Mouse (Mus musculus): ENCODE data around the gene D5Ertd579e. TPM values are rescaled to one million over a fixed set of nuclear protein-coding genes. Genes with fewer than 3 reads are reported as not detected.

D5Ertd579e gene
- polyA plus RNA-seq, 1 experiment from 2014 or later = 22.6 TPM

DNA sequence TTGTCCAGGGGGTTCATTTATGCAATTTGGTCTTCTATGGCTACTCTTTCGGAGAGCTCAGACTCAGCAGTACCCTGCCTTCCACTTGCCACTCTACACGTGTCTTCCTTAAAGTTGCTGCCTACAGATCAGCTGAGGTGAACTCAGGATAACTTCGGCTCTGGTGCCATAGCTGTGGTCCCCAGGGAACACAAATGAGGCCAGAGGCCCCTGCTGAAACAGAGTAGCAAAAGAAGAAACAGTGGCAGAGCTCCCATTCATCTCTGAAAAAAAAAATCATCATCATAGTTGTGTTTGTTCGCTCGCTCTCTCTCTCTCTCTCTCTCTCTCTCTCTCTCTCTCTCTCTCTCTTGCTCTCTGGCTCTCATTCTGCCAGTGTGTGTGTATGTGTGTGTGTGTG lies 2.9 kb upstream of the D5Ertd579e start:
- H3K36me3 ChIP-seq (ENCODE audit: control insufficient read depth, insufficient read depth) = no peaks in the 10 kb centered on the region
- H3K27ac ChIP-seq (ENCODE audit: low read length) = no peak overlapping the region
- no peaks in the 10 kb centered on the region for H3K27me3 ChIP-seq (ENCODE audit: control insufficient read depth, insufficient read depth, low read depth, low read length)
- ATAC-seq (ENCODE audit: low read depth) = no peak
- H3K4me3 ChIP-seq (ENCODE audit: low read depth, low read length) = no peak overlapping the region
- H3K4me1 ChIP-seq (ENCODE audit: control insufficient read depth, low read depth, low read length) = peaks cover 39% of the 10 kb centered on the region
- H3K4me2 ChIP-seq (ENCODE audit: low read depth, low read length) = no peak overlapping the region
- WGBS (ENCODE audit: insufficient replicate concordance) = 55% methylated on average over 5 of the region's 5 CpGs
- no peak overlapping the region for H3K9ac ChIP-seq (ENCODE audit: low read depth, low read length)
- H3K9me3 ChIP-seq (replicated peaks; ENCODE audit: control insufficient read depth, low read length) = no peaks in the 10 kb centered on the region

DNA sequence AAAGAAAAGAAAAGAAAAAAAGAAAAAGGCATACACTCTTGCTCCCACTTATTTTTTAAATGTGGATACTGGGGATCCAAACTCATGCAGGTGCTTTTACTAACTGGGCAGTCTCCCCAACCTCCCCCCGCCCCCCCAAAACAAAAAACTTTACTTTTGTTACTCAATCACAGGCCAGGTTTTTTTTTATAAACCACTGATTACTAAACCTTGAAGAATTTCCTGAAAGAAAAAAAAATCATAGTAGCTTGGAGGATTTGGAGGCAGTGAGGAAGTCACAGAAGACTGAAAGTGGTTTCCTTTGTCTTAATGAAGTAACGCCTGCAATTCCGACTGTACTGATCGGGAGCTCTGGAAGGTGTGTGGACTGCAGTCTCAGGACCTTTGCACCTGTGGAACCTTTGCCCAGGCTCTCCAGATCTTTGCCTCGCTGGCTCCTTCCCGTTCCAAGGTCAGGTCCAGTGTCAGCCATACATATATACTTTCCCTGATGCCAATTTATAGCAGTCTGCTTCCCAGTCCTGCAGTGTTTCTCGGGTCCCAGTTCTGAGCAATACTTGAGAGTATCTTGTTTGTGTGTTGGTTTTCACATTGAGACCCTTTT lies 2.3 kb upstream of the D5Ertd579e start:
- Histone ChIP-seq H3K4me3 (ENCODE audit: low read depth, low read length) (no peak overlapping the region), H3K36me3 (ENCODE audit: control insufficient read depth, insufficient read depth) (0 out of 2 replicates have a peak, but pooled peaks cover 4% of the 10 kb centered on the region), H3K27me3 (ENCODE audit: control insufficient read depth, insufficient read depth, low read depth, low read length) (no peaks in the 10 kb centered on the region), H3K27ac (ENCODE audit: low read length) (no peak overlapping the region), H3K4me2 (ENCODE audit: low read depth, low read length) (no peak overlapping the region), H3K4me1 (ENCODE audit: control insufficient read depth, low read depth, low read length) (peaks cover 44% of the 10 kb centered on the region), H3K9ac (ENCODE audit: low read depth, low read length) (peak overlapping the region; percentile 8; the same call in 1 of the 2 replicates), H3K9me3 (replicated peaks; ENCODE audit: control insufficient read depth, low read length) (no peaks in the 10 kb centered on the region)
- ATAC-seq (ENCODE audit: low read depth) = no peak
- WGBS (ENCODE audit: insufficient replicate concordance) = 41% methylated on average over 7 of the region's 7 CpGs

DNA sequence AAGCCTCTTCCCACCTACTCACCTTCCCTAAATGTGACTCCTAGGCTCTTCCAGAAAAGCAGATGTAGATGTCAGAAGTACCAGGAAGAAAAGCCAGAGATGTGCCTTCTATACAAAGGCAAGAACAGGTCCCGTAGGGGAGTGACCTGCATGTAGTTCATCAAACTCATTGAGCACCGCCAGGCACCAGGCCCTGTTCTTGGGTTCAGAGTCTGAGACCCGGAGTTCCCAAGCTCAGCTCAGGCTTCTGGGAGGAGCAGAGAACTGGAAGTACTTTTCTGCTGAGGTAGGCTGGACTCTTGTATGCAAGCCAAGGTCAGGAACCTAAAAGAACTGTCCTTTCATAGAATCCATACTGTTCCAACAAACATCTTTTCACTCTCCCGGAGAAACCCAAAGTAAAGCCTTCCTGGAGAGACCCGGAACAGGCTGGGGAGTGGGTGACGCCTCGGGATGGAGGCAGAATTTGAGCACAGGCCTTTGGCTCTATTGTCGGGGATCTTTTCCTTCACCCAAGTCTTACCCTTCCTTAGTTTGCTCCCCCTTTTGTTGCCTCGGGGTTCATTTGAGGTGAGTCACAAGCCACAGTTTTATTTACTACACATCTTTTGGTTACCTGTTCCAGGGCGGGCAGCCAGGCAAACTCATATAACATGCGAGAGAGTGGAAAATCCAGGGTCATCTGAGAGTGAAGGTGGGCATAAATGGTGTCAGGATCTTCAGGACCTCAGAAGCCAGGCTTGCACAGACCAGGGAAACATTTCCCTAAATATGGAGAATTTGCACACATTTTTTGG lies 878 bp upstream of the D5Ertd579e start:
- H3K4me2 ChIP-seq (ENCODE audit: low read depth, low read length) = peak overlapping the region; percentile 98
- H3K9ac ChIP-seq (ENCODE audit: low read depth, low read length) = peak overlapping the region; percentile 94
- no peaks in the 10 kb centered on the region for H3K27me3 ChIP-seq (ENCODE audit: control insufficient read depth, insufficient read depth, low read depth, low read length)
- H3K4me1 ChIP-seq (ENCODE audit: control insufficient read depth, low read depth, low read length) = peaks cover 59% of the 10 kb centered on the region
- no peaks in the 10 kb centered on the region for H3K9me3 ChIP-seq (replicated peaks; ENCODE audit: control insufficient read depth, low read length)
- H3K27ac ChIP-seq (ENCODE audit: low read length) = peak overlapping the region; percentile 84
- no peak for ATAC-seq (ENCODE audit: low read depth)
- peak overlapping the region; percentile 72 for H3K4me3 ChIP-seq (ENCODE audit: low read depth, low read length)
- 67% methylated on average over 11 of the region's 11 CpGs for WGBS (ENCODE audit: insufficient replicate concordance)
- H3K36me3 ChIP-seq (ENCODE audit: control insufficient read depth, insufficient read depth) = 0 out of 2 replicates have a peak, but pooled peaks cover 4% of the 10 kb centered on the region

GRCm38 (mm10) chr5:36695005-36695404 lies 819 bp downstream of the D5Ertd579e start:
- Histone ChIP-seq H3K9ac (ENCODE audit: low read depth, low read length) (peak overlapping the region; percentile 94), H3K4me3 (ENCODE audit: low read depth, low read length) (peak overlapping the region; percentile 72), H3K27me3 (ENCODE audit: control insufficient read depth, insufficient read depth, low read depth, low read length) (no peaks in the 10 kb centered on the region), H3K36me3 (ENCODE audit: control insufficient read depth, insufficient read depth) (0 out of 2 replicates have a peak, but pooled peaks cover 4% of the 10 kb centered on the region), H3K9me3 (replicated peaks; ENCODE audit: control insufficient read depth, low read length) (no peaks in the 10 kb centered on the region), H3K27ac (ENCODE audit: low read length) (peak overlapping the region; percentile 91), H3K4me1 (ENCODE audit: control insufficient read depth, low read depth, low read length) (peaks cover 56% of the 10 kb centered on the region), H3K4me2 (ENCODE audit: low read depth, low read length) (peak overlapping the region; percentile 69)
- no peak for ATAC-seq (ENCODE audit: low read depth)
- 5% methylated on average over 14 of the region's 14 CpGs for WGBS (ENCODE audit: insufficient replicate concordance)

GRCm38 (mm10) chr5:36693651-36694050 lies 2.2 kb downstream of the D5Ertd579e start:
- H3K27ac ChIP-seq (ENCODE audit: low read length) = peak overlapping the region; percentile 1; the same call in 1 of the 2 replicates

GRCm38 (mm10) chr5:36691423-36691822 lies 4.4 kb downstream of the D5Ertd579e start:
- Histone ChIP-seq H3K4me2 (ENCODE audit: low read depth, low read length) (peak overlapping the region; percentile 3; the same call in 1 of the 2 replicates), H3K4me1 (ENCODE audit: control insufficient read depth, low read depth, low read length) (peaks cover 44% of the 10 kb centered on the region), H3K4me3 (ENCODE audit: low read depth, low read length) (no peak overlapping the region), H3K36me3 (ENCODE audit: control insufficient read depth, insufficient read depth) (peaks cover 7% of the 10 kb centered on the region; the same call in 1 of the 2 replicates), H3K27ac (ENCODE audit: low read length) (peak overlapping the region; percentile 42), H3K9ac (ENCODE audit: low read depth, low read length) (no peak overlapping the region; the same call in 1 of the 2 replicates), H3K27me3 (ENCODE audit: control insufficient read depth, insufficient read depth, low read depth, low read length) (no peaks in the 10 kb centered on the region), H3K9me3 (replicated peaks; ENCODE audit: control insufficient read depth, low read length) (no peaks in the 10 kb centered on the region)
- ATAC-seq (ENCODE audit: low read depth) = no peak
- WGBS (ENCODE audit: insufficient replicate concordance) = 11% methylated on average over 1 of the region's 1 CpGs

More at GRCm38 (mm10) chr5:36693651-36694050, 2.2 kb downstream of the D5Ertd579e start:
- WGBS (ENCODE audit: insufficient replicate concordance) = 87% methylated on average over 2 of the region's 2 CpGs
- Histone ChIP-seq H3K27me3 (ENCODE audit: control insufficient read depth, insufficient read depth, low read depth, low read length) (no peaks in the 10 kb centered on the region), H3K4me1 (ENCODE audit: control insufficient read depth, low read depth, low read length) (peaks cover 55% of the 10 kb centered on the region), H3K4me2 (ENCODE audit: low read depth, low read length) (peak overlapping the region; percentile 26), H3K9ac (ENCODE audit: low read depth, low read length) (peak overlapping the region; percentile 15; the same call in 1 of the 2 replicates), H3K4me3 (ENCODE audit: low read depth, low read length) (peak overlapping the region; percentile 22), H3K36me3 (ENCODE audit: control insufficient read depth, insufficient read depth) (0 out of 2 replicates have a peak, but pooled peaks cover 4% of the 10 kb centered on the region), H3K9me3 (replicated peaks; ENCODE audit: control insufficient read depth, low read length) (no peaks in the 10 kb centered on the region)
- ATAC-seq (ENCODE audit: low read depth) = no peak

DNA sequence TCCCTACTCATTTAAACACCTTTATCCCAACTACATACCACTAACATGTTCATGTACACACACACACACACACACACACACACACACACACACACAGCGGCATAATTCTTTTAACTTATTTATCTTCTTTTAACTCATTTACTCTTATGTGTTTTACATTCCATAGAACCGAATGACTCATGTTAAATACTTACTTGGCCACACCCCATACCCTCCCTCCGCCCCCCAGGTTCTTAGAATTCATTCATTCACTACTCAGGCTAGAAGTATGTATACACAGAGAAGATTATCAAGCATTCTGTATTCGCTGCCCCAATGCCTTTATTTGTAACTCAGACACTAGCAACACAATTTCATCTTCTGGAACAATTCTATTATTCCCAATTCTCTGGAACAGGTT lies 10.7 kb downstream of the D5Ertd579e start:
- peaks cover 18% of the 10 kb centered on the region for H3K4me1 ChIP-seq (ENCODE audit: control insufficient read depth, low read depth, low read length)
- WGBS (ENCODE audit: insufficient replicate concordance) = 77% methylated on average over 4 of the region's 4 CpGs
- H3K4me2 ChIP-seq (ENCODE audit: low read depth, low read length) = no peak overlapping the region
- H3K4me3 ChIP-seq (ENCODE audit: low read depth, low read length) = no peak overlapping the region
- peak overlapping the region; percentile 15; the same call in 1 of the 2 replicates for H3K27ac ChIP-seq (ENCODE audit: low read length)
- peak; percentile 75; the same call in 1 of the 2 replicates for ATAC-seq (ENCODE audit: low read depth)
- H3K36me3 ChIP-seq (ENCODE audit: control insufficient read depth, insufficient read depth) = peaks cover 3% of the 10 kb centered on the region
- H3K27me3 ChIP-seq (ENCODE audit: control insufficient read depth, insufficient read depth, low read depth, low read length) = no peaks in the 10 kb centered on the region
- no peaks in the 10 kb centered on the region for H3K9me3 ChIP-seq (replicated peaks; ENCODE audit: control insufficient read depth, low read length)
- no peak overlapping the region for H3K9ac ChIP-seq (ENCODE audit: low read depth, low read length)

DNA sequence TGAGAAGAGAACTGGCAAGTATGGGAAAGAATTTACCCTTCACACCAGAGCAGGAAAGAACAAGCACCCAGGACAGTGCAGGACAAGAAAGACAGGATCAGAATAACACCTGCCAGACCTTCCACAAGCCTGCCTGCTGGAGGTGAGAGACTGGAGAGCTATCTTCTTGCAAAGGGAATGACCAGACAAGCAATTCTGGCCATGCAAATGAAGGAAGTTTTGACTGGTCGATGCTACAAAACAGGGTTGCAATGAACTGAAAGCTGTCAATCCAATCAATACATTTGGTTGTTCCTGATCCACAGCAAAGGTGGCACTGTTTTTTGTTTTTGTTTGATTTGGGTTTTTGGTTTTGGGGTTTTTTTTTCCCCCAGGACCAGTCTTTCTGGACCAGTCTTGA lies 12.2 kb downstream of the D5Ertd579e start:
- H3K27me3 ChIP-seq (ENCODE audit: control insufficient read depth, insufficient read depth, low read depth, low read length) = no peaks in the 10 kb centered on the region
- ATAC-seq (ENCODE audit: low read depth) = no peak
- no peak overlapping the region for H3K4me2 ChIP-seq (ENCODE audit: low read depth, low read length)
- peaks cover 26% of the 10 kb centered on the region for H3K4me1 ChIP-seq (ENCODE audit: control insufficient read depth, low read depth, low read length)
- no peak overlapping the region for H3K27ac ChIP-seq (ENCODE audit: low read length)
- peaks cover 3% of the 10 kb centered on the region for H3K36me3 ChIP-seq (ENCODE audit: control insufficient read depth, insufficient read depth)
- WGBS (ENCODE audit: insufficient replicate concordance) = 83% methylated on average over 1 of the region's 1 CpGs
- no peak overlapping the region for H3K4me3 ChIP-seq (ENCODE audit: low read depth, low read length)
- no peak overlapping the region for H3K9ac ChIP-seq (ENCODE audit: low read depth, low read length)
- no peaks in the 10 kb centered on the region for H3K9me3 ChIP-seq (replicated peaks; ENCODE audit: control insufficient read depth, low read length)

DNA sequence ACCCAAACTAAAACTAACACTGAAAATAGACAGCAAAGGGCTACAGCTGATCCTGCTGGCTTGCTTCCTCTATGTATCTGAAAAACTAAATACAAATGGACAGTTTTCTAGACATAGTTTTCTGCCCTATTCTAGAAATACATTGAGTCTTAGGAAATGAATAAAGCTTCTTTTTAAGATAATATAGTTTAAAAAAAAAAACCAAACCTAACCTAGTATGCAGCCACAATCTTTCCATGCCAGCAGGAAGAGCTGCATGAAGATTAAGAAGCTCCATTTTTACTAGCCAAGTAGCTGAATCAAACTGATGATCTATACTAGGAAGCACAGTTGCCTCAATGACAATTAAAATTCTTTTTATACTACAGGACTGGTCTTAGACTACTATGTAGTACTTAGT lies 14.6 kb downstream of the D5Ertd579e start:
- Histone ChIP-seq H3K27me3 (ENCODE audit: control insufficient read depth, insufficient read depth, low read depth, low read length) (no peaks in the 10 kb centered on the region), H3K4me1 (ENCODE audit: control insufficient read depth, low read depth, low read length) (peaks cover 29% of the 10 kb centered on the region), H3K27ac (ENCODE audit: low read length) (no peak overlapping the region), H3K4me3 (ENCODE audit: low read depth, low read length) (no peak overlapping the region), H3K36me3 (ENCODE audit: control insufficient read depth, insufficient read depth) (no peaks in the 10 kb centered on the region; the same call in 1 of the 2 replicates), H3K4me2 (ENCODE audit: low read depth, low read length) (no peak overlapping the region), H3K9ac (ENCODE audit: low read depth, low read length) (no peak overlapping the region), H3K9me3 (replicated peaks; ENCODE audit: control insufficient read depth, low read length) (no peaks in the 10 kb centered on the region)
- ATAC-seq (ENCODE audit: low read depth) = no peak
